Mouse (Mus musculus) frontal cortex, postnatal 36 days (tissue): ENCODE measurements at regions not wholly inside any gene's neighbourhood (a gene's known extent, or its start where the extent isn't known, plus 50 kb on each side); places are given as distances from the start of the nearest gene placed in this dataset.

ENCODE experiments used
- DNase-seq, 2 experiments: peaks; one replicate each; pipeline ENCODE4 v3.0.0; 2022; ENCODE audit warnings: low spot score in 2 of 2

DNA sequence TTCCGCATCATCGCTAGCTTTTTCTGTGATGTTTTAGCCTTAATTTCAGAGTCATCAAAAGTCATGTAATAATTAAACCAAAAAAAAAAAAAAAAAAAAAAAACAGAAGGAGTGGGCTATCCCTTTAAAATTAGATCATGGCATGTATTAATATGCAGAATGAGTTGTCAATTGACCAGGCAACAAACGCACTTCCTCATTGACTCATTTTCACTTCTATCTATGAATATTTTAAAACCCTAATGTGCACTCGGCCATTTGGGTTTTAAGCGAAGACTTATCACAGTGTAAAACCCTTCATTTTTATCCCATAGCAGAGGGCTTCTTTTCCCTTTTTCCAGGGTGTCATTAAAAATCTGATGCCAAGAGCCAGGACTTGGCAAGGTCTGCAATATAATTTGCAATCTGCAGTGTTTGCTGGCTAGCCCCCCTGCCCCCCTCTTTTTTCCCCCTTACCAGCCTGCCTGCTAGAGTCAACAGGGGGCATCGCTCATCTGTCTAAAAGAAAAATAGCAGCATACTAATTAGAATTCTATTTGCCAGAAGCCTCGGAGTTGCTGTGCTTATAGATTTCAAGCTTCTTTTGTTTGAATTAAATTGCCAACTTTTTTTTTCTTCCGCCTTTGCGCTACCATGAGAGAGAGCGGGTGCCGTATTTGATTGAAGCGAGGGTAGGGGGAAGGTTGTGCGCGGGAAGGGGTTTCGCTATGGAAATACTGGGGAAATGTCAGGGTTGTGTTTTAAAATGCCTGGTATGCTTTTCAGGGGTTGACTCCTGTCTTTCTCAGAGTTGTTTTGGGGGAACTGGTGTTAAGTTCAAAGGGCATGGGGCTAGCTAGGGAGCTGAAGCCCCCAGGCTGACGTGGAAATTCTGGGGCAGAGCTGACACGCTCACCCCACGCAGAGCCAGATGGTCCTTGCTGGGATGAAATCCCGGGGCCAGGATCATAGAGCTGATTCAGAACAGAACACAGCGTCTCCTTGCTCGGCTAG is 248.3 kb downstream of the Nr2f2 start:
- DNase-seq = peak in 1 of 2 experiments; percentile 4

DNA sequence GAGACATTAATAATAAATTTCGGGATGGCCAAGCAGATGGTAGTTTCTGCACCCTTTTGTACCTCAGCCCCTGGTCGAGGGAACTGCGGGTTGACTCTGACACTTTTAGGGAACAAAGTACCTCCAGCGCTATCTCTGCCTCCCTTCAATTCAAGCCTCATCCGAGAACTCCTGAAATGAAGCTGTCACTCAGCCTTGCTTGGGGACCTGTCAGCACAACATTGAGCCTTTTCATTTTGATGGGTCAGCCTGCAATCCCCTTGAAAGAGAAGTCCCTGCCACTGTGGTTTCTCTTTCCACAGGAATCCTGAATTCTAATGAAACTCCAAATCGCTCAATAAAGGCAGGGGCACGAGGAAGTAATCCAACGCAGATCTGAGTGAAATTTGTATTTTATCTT is 257.5 kb downstream of the Nr2f2 start:
- no peak for DNase-seq

DNA sequence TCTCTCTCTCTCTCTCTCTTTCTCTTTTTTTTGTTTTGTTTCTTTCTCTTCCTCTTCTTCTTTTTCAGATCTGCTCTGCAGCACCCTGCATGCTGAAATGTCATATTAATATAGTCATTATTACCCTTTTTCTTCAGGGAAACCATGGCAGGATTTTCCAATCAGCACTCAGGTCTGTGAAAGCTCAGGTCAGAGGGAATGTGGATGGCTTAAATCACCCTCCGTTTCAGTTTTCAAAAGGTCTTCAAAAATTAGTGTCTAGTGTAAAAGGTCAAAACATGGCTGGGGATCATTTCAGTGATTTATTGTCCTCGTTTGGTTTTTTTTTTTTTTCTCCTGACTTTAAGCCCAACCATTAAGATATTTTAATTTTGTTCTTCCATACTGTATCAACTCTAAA is 261.5 kb downstream of the Nr2f2 start:
- DNase-seq = no peak

DNA sequence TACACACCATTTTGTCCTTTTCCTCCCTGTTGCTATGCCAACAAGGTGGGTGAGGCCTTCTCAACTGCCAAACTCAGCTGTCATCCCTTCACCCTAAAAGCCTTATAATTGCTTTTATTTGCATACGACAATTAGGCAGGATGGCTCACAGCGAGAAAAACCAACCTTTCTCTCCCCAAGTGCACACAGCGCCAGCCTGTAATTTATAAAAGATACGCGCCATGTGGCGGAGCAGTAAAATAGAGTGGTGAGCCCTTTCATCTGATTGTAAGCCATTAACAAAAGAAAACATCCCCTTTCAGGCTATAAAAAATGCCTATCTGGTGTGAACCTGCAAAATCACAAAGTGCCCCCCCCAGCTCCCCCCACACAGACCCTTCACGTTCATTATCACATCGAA is 262.0 kb downstream of the Nr2f2 start:
- DNase-seq = no peak

DNA sequence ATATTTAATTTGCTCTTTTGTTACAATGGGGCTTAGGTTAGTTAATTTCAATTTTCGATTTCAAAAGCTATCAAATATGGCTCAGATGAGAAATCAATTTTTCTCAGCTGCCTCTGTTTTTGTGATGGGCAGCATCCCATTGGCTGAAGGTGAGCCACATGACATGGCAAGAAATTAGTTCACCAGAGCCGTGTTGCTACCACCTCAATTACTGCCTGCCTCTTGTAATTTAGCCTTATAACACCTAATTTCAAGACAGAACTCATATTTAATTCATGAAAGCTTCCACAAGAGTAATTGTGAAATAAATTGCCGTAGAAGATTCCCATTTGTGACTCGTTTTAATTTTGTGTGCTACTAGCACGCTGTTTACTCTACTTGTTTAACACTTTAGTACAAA is 262.9 kb downstream of the Nr2f2 start:
- no peak for DNase-seq

DNA sequence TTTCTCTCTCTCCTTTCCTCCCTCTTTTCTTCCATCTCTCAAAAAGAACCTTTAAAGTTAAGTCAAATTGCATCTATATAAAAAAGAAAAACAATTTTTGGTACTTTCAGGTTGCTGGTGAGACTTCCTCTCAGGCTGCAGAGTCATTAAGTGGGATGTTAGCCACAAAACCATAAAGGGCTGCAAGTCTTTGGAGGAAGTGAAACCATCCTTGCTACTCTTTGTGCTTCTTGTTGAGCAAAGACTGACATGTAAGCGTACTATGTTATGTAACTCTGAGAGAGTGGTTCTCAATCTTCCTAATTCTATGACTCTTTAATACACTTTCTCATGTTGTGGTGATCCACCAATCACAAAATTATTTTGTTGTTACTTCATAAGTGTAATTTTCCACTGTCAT is 267.5 kb downstream of the Nr2f2 start:
- no peak for DNase-seq

DNA sequence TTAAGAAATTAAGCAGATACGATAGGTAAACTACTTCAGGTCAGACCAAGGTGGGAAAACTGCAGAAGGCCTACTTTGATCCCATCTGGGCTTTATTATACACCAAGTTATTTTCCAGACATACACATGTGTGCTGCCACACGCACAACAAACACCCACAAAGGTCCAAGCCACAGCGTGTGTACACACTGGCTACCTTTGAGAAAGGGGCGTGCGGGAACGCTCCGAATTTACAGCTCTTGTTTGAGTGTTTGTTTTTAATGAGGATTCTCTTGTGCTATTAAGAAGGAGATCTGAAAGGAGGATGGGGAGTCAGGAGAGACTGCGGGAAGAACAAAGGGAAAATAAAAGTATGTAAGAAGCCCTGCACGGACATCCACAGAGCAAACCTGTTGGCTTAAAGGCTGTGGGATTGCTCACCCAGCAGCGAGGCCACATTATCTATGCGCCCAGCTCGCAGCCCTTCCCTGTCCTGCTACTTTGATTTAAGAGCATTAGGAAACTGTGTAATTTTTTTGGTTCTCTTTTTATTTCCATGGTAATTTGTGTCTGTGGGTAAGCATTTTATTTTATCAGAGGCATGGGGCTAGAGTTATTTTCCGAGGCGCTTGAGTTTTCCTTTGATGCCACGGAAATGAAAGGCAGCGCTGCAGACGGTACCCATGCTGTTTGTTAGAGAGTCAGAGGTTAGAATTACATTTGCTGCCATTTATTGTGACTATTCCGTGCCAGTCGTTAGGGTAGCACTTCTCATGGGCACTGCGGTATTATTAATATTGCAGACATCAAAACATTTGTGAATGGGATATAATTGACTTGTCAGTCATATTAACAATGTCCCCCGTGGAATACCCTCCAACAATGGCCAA is 272.4 kb downstream of the Nr2f2 start:
- no peak for DNase-seq

DNA sequence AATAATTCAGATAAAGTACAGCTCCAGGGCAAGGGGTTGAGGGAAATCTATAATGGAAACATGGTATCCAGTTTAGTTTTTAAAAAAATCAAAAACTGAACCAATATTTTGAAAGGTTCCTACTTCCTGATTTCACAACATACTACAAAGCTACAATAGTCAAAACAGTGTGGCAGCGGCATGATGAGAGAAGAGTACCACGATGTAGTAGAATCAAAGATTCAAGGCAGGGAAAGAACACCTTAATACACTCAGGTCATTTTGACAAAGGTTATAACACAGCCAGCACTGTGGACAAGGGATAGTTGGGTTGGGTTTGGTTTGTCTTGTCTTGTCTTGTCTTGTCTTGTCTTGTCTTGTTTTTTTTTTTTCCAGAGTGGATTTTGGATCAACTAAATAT is 274.4 kb downstream of the Nr2f2 start:
- DNase-seq = no peak

DNA sequence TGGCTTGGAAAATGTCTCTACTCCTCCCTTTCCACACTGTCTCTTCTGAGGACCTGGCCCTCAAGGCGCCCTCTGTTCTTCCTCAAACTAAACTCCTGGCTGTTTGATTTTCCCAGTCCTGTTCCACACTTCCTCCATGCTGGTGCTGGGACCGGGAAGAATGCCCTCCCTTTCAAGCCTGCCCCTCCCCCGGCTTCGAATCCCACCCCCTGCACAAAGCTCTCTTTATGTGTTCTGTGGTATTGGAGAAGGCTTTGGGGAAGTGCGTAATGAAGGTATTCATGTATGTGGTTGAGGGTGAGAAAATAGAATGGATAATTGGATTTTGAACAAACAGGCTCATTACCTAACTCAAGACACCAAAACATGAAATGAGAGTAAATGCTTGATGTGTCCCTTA is 277.4 kb downstream of the Nr2f2 start:
- DNase-seq = no peak

DNA sequence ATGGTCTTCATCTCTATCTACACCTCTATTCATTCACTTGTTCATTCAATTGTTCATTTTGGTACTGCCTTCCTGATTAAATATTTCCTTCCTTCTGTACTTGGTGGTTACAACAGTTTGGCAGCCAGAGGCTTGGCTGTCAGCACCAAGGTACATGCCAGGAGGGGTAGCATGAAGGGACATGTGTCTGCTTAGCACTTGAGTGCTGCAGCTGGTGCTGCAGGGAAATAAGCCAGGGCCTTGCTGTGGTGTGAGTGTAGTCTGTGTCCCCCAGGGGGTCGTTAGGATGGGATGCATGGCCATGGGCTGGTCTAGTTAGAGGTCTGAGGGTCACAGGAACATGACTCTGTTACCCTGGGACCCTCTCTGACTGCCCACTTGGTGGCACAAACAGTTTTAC is 296.9 kb downstream of the Nr2f2 start:
- DNase-seq = no peak

DNA sequence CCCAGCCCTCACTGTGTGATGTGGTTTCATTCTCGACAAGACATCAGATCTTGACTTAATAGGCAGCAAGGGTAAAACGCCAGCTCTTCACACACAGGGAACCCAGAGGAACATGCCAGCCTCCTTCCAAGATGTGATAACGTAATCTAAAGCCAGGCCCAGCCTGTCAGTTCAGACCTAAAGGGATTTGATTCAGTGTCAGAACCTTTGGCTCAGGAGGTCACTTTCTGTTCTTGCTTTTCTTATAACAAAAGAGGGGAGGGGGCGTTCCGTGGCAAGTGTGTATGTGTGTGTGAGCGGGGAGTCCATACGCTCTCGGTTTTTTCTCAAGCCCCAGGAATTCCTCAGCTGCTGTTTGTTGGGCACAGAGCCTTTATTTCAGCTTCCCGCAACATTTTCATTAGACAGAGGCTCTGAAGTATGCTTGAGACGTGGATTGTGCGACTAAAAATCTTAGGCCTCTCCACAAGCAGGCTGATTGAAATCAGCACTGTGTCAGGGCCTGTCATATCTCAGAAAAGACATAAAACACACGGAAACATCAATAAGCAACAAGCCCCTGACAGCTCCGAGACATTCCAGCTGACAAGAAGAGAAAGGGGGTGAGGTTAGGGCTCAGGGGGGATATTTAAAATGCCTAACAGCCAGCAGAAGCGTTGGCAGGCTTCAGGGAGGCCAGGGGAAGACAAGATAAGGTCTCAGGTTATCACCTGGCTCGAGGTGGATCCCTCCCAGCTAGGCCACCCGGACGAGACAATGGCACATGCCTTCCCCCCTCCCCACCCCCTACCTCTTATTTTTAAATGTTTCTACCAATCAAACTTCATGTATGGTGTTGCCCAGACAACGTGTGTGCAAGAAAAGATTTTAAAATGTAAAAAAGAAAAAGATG is 298.5 kb downstream of the Nr2f2 start:
- DNase-seq = no peak

DNA sequence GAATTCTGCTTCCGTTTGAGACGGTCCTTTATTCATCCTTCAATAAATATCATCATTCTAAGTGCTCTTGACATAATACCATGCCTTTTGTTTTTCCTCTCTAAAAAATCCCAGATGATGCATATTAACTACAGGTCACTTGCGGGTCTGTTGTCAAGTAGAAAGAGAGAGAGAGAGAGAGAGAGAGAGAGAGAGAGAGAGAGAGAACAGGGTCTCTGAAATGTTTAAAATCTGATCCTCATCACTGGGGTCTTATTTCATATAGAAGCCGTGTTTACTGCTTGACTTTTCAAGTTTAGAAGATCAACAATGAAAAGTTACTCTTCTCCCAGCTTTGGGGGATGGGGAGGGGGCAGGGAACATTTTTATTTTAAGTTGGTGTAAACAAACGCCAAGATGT is 299.5 kb downstream of the Nr2f2 start:
- no peak for DNase-seq

DNA sequence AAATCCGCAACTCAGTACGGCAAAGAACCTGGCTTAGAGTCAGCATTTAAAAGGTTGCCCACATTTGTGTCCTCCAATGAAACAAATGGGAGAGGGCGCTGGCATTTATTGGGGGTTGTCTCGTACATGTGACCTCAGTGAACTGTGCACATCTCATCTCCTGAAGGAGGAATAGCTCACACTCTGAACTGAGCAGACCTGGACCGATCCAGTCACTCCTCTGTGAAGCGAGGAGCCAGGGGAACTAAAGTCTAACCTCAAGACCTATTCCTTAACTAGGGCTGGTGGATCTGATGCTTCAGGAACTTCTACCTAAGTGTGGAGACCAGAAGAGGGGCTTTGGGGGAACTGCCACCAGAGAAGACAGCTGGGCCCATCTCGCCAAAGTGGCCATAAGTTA is 300.1 kb downstream of the Nr2f2 start:
- DNase-seq = no peak

DNA sequence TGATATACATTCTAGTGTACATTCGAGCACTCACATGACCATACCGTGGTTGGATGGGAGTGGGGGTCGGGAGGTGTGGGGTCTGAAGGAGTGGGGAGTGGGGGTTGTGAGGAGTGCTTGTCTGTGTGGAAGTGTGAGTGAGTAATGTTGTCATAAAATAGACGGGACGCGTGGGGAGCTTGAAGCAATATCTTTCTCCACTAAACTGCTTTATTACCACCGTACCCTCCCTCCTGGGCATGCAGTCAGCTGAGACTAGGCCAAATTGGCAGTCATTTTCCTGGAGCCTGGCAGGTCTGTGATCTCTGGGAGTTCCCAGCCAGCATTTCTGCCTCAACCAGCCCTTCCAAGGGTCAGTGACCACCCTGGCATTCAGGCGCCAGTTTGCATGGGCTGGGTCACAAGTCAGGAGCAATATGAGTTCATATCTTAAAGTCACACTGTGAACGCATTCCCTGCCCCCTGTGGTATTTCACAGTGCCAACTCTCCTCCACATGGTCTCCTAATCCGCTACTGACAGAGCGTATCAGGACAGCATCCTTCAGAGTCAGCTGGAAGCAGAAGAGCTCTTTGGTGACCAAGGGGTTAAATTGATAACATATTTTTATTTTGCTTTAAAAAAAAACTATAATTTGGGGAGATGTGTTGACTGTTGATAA is 300.9 kb downstream of the Nr2f2 start:
- no peak for DNase-seq

DNA sequence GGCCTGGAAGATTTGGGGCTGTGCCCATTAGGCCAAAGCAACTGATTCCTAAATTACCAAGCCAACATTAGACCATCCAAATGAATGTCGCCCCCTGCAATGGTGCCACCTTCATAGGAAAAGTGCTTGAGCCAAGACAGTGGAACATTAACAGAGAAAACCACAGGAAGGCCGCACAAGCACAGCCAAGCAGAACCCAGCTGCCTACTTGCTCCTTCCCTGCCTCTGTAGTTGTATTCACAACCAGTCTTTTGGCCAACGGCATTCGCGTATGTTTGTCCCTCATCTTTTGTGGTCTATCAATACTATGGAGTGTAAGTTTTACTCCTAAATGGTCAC is 319.2 kb downstream of the Nr2f2 start:
- no peak for DNase-seq

DNA sequence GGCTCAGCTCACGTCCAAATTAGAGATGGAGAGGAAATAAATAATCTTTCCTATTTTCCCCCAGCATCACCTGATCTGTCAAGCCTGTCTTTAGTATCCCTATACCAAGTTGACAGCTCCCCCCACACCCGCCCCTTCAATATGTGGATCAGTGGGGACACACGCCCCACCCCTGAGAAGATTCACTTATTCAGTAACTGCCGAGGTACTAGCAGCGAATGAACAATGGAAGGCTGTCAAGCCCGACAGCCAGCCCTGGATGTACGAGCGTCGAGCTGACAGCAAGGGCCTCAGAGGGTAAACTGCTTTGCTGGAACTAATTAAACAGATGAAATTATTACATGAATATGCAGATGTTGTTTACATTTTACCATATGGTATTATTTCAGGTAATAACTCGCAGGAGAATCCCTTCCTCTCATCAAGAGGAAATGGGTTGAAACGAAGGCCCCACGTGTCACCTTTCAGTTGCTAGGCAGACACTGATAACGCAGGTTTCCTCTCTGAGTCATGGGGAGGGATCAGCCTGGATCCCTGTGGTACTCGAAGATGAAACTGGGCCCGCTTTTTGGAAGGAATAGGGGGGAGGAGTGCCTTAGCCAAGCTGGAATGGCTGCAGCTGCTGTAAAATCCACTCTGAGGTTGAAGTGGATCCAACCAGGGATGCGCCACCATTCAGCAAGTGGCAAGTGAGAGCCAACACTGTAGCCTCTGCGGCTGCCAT is 319.7 kb downstream of the Nr2f2 start:
- DNase-seq = no peak

DNA sequence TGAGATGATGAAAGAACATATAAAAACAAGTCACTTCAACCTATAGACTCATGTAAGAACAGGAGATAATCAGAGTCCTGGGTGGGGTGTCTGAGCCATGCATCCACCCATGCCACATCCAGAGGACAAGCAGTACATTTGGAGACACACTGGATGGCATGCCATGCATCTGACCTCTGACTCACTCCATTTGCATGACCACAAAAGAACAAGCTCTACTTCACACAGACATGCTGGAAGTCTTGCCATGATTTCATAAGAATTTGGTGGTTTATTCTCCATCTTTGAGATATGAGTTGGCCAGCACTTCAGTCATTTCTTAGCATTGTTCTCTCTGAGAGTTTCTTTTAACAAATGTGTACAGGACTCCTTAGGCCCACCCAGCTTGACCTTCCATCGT is 329.5 kb downstream of the Nr2f2 start:
- DNase-seq = no peak

DNA sequence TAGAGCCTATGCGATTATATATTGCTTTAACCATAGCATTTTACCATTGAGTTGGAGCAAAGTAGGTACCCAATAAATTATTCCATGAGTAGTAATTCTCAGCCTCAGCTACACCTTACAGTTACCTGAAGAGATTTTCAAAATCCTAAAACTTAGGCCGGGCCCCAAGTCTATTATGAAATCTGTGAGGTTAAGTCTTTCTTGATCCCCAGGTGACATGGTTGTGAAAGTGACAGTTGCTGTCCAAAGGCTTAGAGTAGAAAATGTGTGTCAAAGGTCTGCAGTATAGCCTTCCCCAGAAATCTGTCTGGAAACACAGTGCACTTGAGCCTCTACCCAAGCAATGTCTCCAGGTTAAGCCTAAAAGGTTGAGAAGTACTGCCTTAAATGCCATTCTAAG is 333.7 kb downstream of the Nr2f2 start:
- DNase-seq = no peak

DNA sequence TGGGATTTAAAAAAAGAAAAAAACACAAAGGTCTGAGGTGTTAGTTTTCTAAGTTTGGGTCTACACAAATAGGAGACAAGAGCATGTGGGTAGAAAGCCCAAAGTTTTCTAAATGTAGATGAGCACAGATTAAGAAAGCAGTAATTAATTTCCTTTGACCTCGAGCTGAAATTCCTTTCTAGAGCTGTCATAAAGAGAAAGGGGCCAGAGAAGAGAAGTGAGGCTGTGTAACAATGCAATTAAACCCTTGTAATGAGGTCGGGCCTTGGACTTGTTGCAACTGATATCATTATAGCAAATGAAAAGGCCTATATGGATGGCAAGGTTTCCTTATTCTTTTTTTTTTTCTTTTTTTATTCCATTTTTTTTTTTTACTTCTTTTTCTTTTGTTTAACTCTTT is 337.2 kb downstream of the Nr2f2 start:
- DNase-seq = no peak

DNA sequence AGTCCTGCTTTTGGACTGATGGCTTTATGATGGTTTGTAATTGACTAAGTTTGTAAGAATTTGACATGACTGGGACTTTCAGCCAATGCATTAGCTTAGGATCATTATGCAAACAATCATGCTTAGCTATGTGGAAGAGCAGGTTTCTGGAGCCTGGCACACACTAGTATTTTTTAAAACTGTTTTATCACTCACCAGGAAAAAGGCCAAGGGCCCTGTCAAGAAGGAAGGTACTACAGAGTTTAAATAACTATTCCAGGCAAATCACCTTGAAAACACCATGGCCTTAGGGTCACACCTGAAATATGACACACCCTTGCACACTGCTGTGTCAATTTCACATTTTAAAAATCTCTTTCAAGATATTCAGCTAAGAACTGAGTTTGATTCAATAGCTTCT is 341.0 kb downstream of the Nr2f2 start:
- DNase-seq = no peak

DNA sequence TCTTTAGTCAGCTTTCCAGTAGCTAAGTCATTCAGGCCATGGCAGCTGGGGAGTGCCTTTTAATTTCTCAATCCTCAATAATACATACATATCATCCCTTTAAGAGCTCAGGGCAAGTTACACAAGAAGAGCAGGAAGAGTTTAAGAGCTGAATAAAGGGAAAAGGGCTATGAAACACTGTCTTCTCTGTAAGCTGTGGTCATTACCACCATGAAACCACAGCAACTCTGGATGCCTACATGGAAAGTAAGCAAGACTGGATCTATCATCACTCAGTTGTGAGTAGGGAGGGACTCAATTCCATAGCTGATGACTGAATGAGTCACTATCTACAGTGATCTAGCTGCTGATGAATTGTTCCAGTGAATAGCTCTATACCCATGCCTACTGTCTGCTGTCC is 349.9 kb downstream of the Nr2f2 start:
- no peak for DNase-seq
